Mouse (Mus musculus) liver, postnatal 0 days (tissue): ENCODE measurements at regions not wholly inside any gene's neighbourhood (a gene's known extent, or its start where the extent isn't known, plus 50 kb on each side); places are given as distances from the start of the nearest gene placed in this dataset.

Source experiments
- CTCF ChIP-seq: sonication (generic); IDR thresholded peaks from 2 replicates; pipeline ENCODE4 v1.5.1; 2016; ENCODE audit warnings: antibody characterized with exemption, low read depth
- EP300 ChIP-seq: IDR thresholded peaks from 2 replicates; pipeline ENCODE4 v1.6.1; 2016; ENCODE audit warnings: antibody characterized with exemption, low read depth, mild to moderate bottlenecking

DNA sequence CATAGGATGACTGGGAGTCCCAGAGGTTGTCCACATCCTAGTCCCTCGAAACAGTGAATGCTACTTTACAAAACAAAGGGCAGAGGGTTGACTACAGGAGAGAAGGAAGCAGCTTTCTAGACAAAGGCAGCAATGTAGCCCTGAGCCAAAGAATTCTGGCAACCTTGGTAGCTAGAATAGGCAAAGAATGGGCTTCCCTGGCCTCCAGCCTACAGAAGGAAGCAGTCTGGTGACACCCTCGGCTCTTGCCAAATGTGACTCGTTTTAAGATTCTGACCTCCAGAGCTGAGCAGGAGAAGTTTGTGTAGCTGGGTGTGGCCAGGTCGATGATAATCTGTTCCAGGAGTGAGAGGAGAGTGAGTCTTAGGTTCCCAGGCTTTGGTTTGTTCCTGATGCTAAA lies 279.1 kb downstream of the Uaca start:
- TF ChIP-seq CTCF (no peak), EP300 (no peak)
